Mouse (Mus musculus) liver, embryonic 16.5 days (tissue): ENCODE measurements at regions not wholly inside any gene's neighbourhood (a gene's known extent, or its start where the extent isn't known, plus 50 kb on each side); places are given as distances from the start of the nearest gene placed in this dataset.
A peak's percentile ranks its signal among the peaks of the same experiment; 100 is the strongest.

Source experiments
- ATAC-seq: fragments of 200-750 bp; cut with Nextera tagmentation; 2 replicates; pipeline ENCODE4 v1.8.0; 2017; ENCODE audit warnings: low read depth, mild to moderate bottlenecking, moderate number of reproducible peaks, moderate library complexity
- H3K27ac ChIP-seq: fragments of 300-500 bp; sonication (generic); 2 replicates; pipeline ENCODE4 v1.5.1; 2014; ENCODE audit warnings: mild to moderate bottlenecking, low read length
- H3K27me3 ChIP-seq: fragments of 300-500 bp; sonication (generic); 2 replicates; pipeline ENCODE4 v1.6.1; 2014; ENCODE audit warnings: low read depth, low read length, mixed read lengths; ENCODE audit not compliant: control insufficient read depth, insufficient read depth
- H3K36me3 ChIP-seq: fragments of 300-500 bp; sonication (generic); 2 replicates; pipeline ENCODE4 v1.6.1; 2014; ENCODE audit warnings: mild to moderate bottlenecking; ENCODE audit not compliant: control insufficient read depth, insufficient read depth
- H3K4me1 ChIP-seq: fragments of 300-500 bp; sonication (generic); 2 replicates; pipeline ENCODE4 v1.6.1; 2014; ENCODE audit warnings: low read depth, low read length, mixed read lengths; ENCODE audit not compliant: control insufficient read depth
- H3K4me2 ChIP-seq: fragments of 300-500 bp; sonication (generic); 2 replicates; pipeline ENCODE4 v1.6.1; 2014; ENCODE audit warnings: low read depth, low read length, mixed read lengths
- H3K4me3 ChIP-seq: fragments of 300-500 bp; sonication (generic); 2 replicates; pipeline ENCODE4 v1.5.1; 2014; ENCODE audit warnings: low read depth, mild to moderate bottlenecking, low read length
- H3K9ac ChIP-seq: fragments of 300-500 bp; sonication (generic); 2 replicates; pipeline ENCODE4 v1.6.1; 2014; ENCODE audit warnings: low read depth, low read length
- H3K9me3 ChIP-seq: fragments of 300-500 bp; sonication (generic); replicated peaks from 2 replicates; pipeline ENCODE4 v1.6.1; 2016; ENCODE audit warnings: low read length; ENCODE audit not compliant: control insufficient read depth
- whole genome bisulfite sequencing: fragments of 180-500 bp; shearing (Covaris S2); extraction: QIAGEN DNeasy Blood & Tissue Kit; methylation state at CpG from one replicate; pipeline ENCODE4 v1.1.7; 2014; ENCODE audit not compliant: insufficient replicate concordance; 5-methylcytosine and 5-hydroxymethylcytosine counted together

DNA sequence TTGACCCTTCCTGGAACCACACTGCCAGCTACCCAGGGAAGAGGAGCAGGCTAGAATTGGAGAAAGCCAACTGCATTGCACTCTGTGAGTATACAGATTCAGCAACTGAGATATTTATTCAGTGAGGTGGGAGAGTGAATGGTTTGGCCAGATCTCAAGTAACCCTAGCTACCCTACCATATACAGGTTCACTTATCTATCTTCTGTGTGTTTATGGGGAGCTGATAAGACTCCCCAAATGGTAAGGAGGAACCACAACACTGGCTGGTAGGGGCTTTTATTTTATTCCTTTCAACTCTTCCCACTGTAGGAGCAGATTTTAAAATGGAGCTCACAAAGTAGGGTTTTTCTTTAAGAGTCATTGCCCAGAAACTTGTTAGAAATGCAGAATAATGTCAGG, 62.9 kb downstream of the Arrdc3 start:
- no peak for ATAC-seq
- Histone ChIP-seq H3K27me3 (no peaks in the 10 kb centered on the region), H3K9me3 (no peaks in the 10 kb centered on the region)

DNA sequence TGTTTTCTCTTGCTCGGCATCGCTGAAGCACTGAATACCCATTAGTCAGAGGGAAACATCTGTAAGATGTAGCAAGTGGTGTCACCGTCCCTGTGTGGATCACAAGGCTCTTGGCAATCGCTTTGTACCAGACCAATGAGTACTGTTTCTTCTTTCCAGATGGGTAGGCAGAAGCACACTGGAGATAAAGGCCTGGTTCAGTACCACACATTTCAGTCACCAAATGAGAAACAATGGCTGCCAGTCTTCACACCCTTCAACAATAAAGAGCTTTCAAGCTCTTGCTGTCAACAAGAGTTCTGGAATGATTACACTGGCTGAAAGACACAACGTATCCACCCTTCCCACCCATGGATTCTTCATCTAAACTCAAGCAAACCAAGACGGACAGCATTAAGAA, 64.5 kb downstream of the Arrdc3 start:
- H3K36me3 ChIP-seq: no peaks in the 10 kb centered on the region

More for the DNA sequence above, 62.9 kb downstream of the Arrdc3 start:
- Histone ChIP-seq H3K4me3 (no peak overlapping the region), H3K27ac (no peak overlapping the region), H3K4me1 (no peaks in the 10 kb centered on the region), H3K9ac (no peak overlapping the region), H3K36me3 (no peaks in the 10 kb centered on the region), H3K4me2 (no peak overlapping the region)

DNA sequence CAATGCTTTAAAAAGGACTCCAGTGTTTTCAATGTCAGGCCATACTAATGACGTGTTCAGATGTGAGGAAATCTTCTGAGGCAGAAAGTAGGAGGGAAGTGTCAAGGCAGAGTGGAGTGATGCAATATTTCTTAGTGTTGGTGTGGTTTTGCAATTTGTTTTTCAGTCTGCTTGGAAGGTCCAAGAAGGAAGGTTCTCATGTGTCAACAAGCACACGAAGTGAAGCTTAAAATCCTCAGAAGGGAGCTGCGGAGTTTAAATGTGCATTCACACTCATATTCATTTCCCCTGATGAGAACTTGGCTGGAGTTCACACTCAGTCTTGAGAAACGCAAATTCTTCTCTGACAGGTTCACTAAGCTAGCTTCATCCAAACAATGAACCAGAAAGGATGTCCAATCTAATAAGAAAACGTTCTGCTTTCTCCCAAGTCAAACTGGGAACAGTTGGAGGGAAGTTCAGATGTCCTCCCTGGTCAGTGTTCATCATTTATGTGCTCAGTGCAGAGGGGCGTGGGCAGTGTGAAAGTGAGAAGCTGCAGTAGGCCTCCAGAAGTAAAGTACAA, 66.0 kb downstream of the Arrdc3 start:
- peak overlapping the region; percentile 32; the same call in 1 of the 2 replicates for H3K27ac ChIP-seq
- WGBS: 39% methylated on average over 6 of the region's 6 CpGs
- no peaks in the 10 kb centered on the region for H3K27me3 ChIP-seq
- no peak overlapping the region for H3K4me3 ChIP-seq
- no peak overlapping the region for H3K4me2 ChIP-seq
- no peak overlapping the region for H3K9ac ChIP-seq
- ATAC-seq: peak; percentile 61; the same call in 1 of the 2 replicates
- no peaks in the 10 kb centered on the region for H3K36me3 ChIP-seq
- H3K9me3 ChIP-seq: no peaks in the 10 kb centered on the region
- no peaks in the 10 kb centered on the region for H3K4me1 ChIP-seq

More for the DNA sequence above, 64.5 kb downstream of the Arrdc3 start:
- H3K4me2 ChIP-seq: no peak overlapping the region
- H3K9ac ChIP-seq: no peak overlapping the region
- WGBS: 69% methylated on average over 6 of the region's 6 CpGs
- H3K27ac ChIP-seq: no peak overlapping the region
- H3K27me3 ChIP-seq: no peaks in the 10 kb centered on the region
- no peaks in the 10 kb centered on the region for H3K4me1 ChIP-seq
- no peaks in the 10 kb centered on the region for H3K9me3 ChIP-seq
- no peak for ATAC-seq
- no peak overlapping the region for H3K4me3 ChIP-seq

DNA sequence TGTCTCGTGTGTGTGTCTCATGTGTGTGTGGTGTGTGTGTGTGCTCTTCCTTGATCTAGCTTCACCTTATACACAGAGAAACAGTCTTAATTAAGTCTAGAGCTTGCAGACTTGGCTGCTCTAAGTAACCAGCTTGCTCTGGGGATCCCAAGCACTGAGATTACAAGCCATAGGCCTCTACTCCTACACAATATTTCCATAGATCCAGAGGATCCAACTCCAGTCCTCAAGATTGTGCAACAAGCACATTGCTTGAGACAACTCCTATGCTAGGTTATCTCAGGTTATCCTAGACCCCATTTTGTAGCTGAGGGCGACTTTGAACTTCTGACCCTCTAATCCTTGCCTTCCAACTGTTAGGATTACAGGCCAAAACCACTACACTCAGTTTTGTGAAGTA, 67.1 kb downstream of the Arrdc3 start:
- no peak overlapping the region for H3K27ac ChIP-seq
- no peak overlapping the region for H3K4me2 ChIP-seq
- 44% methylated on average over 2 of the region's 2 CpGs for WGBS
- H3K4me3 ChIP-seq: no peak overlapping the region
- no peak for ATAC-seq
- no peaks in the 10 kb centered on the region for H3K9me3 ChIP-seq
- H3K36me3 ChIP-seq: no peaks in the 10 kb centered on the region
- H3K4me1 ChIP-seq: no peaks in the 10 kb centered on the region
- H3K27me3 ChIP-seq: no peaks in the 10 kb centered on the region
- H3K9ac ChIP-seq: no peak overlapping the region

DNA sequence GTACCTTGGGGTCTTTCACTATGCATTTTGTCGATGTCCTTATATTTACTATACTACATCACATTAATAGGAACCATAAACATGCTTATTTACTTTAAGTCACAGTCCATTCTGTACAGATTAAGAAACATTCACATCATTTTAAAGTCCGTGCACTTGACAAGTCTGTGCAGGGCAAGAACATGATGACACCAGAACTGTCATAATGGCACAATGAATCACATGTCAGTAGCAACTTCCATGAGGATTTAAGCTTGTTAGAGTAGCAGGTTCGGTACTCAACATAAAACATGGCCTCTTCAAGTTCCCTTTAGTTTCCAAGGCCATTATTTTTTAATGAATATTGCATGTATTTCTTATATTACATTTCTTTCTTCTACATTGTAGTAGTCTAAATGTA, 67.6 kb downstream of the Arrdc3 start:
- no peaks in the 10 kb centered on the region for H3K4me1 ChIP-seq
- no peak overlapping the region for H3K4me3 ChIP-seq
- no peaks in the 10 kb centered on the region for H3K9me3 ChIP-seq
- H3K27ac ChIP-seq: no peak overlapping the region
- no peak overlapping the region for H3K9ac ChIP-seq
- WGBS: 62% methylated on average over 3 of the region's 3 CpGs
- H3K4me2 ChIP-seq: no peak overlapping the region
- H3K27me3 ChIP-seq: no peaks in the 10 kb centered on the region
- H3K36me3 ChIP-seq: no peaks in the 10 kb centered on the region
- ATAC-seq: no peak

DNA sequence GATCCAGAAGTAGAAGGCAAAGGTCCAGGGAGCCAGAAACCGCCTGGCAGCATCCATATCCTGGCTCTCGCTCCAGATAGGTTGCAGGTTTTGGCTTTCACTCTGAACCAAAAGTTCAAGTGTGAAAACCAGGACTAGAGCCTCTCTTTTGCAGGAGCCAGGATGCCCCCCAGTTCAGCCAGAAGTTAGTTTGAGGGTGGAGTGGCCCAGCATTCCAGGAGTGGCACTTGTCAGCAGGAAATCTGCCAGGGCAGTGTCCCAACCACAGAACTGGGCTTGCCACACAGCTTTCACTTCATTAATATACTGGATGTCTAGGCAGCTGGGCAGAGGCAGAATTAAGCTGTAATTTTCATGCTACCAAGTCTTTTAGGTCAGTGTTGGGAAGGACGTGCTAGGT, 68.1 kb downstream of the Arrdc3 start:
- Histone ChIP-seq H3K4me3 (no peak overlapping the region), H3K4me1 (no peaks in the 10 kb centered on the region), H3K27ac (no peak overlapping the region), H3K9ac (no peak overlapping the region), H3K4me2 (no peak overlapping the region), H3K9me3 (no peaks in the 10 kb centered on the region), H3K36me3 (no peaks in the 10 kb centered on the region), H3K27me3 (no peaks in the 10 kb centered on the region)
- WGBS: 59% methylated on average over 3 of the region's 3 CpGs
- ATAC-seq: no peak

DNA sequence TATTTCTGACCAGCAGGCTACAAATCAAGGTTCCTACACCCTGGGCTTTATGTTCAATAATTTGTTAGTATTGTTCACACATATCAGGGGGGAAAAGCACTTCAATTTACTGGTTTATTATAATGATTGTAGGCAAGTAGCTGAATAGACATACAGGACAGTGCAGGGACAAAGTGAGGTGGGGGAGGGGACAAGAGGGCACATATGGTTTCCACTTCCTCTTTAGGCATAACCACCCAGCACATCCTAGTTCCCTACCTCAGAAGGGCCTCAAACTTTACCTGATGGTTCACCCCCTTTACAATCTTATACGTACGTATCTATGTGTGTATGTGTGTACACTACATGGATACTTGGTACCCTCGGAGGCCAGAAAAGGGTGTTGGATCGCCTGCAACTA, 69.7 kb downstream of the Arrdc3 start:
- ATAC-seq: peak; percentile 13; the same call in 1 of the 2 replicates
- Histone ChIP-seq H3K27ac (no peak overlapping the region), H3K9ac (no peak overlapping the region), H3K4me2 (no peak overlapping the region), H3K27me3 (no peaks in the 10 kb centered on the region), H3K9me3 (no peaks in the 10 kb centered on the region), H3K4me3 (no peak overlapping the region), H3K36me3 (no peaks in the 10 kb centered on the region), H3K4me1 (no peaks in the 10 kb centered on the region)
- WGBS: 54% methylated on average over 4 of the region's 4 CpGs

DNA sequence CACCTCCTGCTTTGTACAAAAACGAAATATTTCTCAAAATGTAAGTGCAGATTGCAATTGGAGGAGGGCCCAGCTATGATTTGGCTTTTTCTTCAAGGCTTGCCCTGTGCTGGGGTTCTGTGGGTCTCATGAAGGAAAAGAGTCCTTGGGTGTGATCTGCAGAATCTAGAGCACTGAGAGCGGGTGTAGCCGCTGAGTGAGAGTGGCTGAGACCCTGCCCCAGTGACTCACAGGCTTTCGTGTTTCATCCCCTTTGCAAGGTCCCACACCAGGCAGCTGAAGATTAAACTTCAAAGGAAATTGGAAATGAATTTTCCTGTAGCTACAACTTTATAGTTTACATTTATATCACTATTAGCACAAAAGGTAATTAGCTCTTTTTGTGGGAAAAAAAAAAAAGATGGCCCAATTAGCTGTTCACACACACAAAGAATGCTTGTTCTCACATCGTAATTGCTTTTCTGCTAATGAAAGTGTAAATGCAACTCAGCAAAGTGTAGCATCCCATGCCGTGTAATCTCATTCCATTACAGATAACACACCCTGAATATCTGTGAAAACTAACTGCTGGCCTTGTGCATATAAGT, 71.0 kb downstream of the Arrdc3 start:
- Histone ChIP-seq H3K36me3 (no peaks in the 10 kb centered on the region), H3K4me3 (no peak overlapping the region), H3K9me3 (no peaks in the 10 kb centered on the region), H3K4me1 (no peaks in the 10 kb centered on the region), H3K27me3 (no peaks in the 10 kb centered on the region), H3K27ac (no peak overlapping the region), H3K9ac (no peak overlapping the region), H3K4me2 (no peak overlapping the region)
- no peak for ATAC-seq
- WGBS: 53% methylated on average over 6 of the region's 6 CpGs

DNA sequence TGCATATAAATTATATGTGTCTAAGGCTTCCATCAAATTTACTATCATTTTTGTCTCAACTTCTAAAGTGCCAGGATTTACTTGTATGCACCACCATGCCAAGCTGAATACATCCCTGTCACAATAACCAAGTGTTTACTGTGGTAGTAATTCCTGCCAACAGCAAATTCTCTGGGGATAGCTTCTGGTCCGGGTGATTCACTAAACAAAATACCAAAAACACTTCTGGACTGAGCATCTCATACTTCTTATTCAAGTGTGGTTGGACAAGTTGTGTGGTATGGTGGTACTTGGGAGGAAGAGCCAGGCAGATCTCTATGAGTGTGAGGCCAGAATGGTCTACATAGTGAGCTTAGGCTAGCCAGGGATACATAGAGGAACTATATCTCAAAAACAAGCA, 73.8 kb downstream of the Arrdc3 start:
- no peak for ATAC-seq
- Histone ChIP-seq H3K36me3 (no peaks in the 10 kb centered on the region), H3K9ac (no peak overlapping the region), H3K4me1 (no peaks in the 10 kb centered on the region), H3K9me3 (no peaks in the 10 kb centered on the region), H3K4me3 (no peak overlapping the region), H3K27ac (no peak overlapping the region), H3K27me3 (no peaks in the 10 kb centered on the region), H3K4me2 (no peak overlapping the region)
- 45% methylated on average over 1 of the region's 1 CpGs for WGBS
